Mouse (Mus musculus): ENCODE measurements around the gene Abca8b.
"Not testable (repeated sequence)": the region's sequence is repeated elsewhere in the genome, so short reads cannot be mapped to it uniquely, and the experiment has no call there.

Abca8b gene

GRCm38 (mm10) chr11:109995624-109996023, at the start of gene Abca8b:
Gene Abca8b (minus strand): TSS chr11:109995845.
- no peak for DNase-seq (ENCODE audit: low spot score)

- DNase-seq (ENCODE audit: low spot score): no peak
Observed at GRCm38 (mm10) chr11:110037795-110038194, 42.1 kb upstream of the Abca8b start.

- DNase-seq (ENCODE audit: low spot score): no peak
Observed at GRCm38 (mm10) chr11:110028913-110029695, 33.5 kb upstream of the Abca8b start.

- DNase-seq (ENCODE audit: low spot score): no peak
Observed at GRCm38 (mm10) chr11:110010836-110011546, 15.3 kb upstream of the Abca8b start.

- DNase-seq (ENCODE audit: low spot score): no peak
Observed at GRCm38 (mm10) chr11:109995013-109995412, 632 bp downstream of the Abca8b start.

- DNase-seq (ENCODE audit: low spot score): no peak
Observed at GRCm38 (mm10) chr11:109994014-109994413, 1.6 kb downstream of the Abca8b start.

- DNase-seq (ENCODE audit: low spot score): peak; percentile 7
Observed at GRCm38 (mm10) chr11:109991270-109991669, 4.4 kb downstream of the Abca8b start.

- DNase-seq (ENCODE audit: low spot score): no peak
Observed at GRCm38 (mm10) chr11:109990256-109990655, 5.4 kb downstream of the Abca8b start.

- no peak for DNase-seq (ENCODE audit: low spot score)
Observed at GRCm38 (mm10) chr11:109988164-109988563, 7.5 kb downstream of the Abca8b start.

GRCm38 (mm10) chr11:109987460-109988072, 8.1 kb downstream of the Abca8b start:
- DNase-seq (ENCODE audit: low spot score): not testable (repeated sequence)

GRCm38 (mm10) chr11:109981872-109982271, 13.8 kb downstream of the Abca8b start:
- DNase-seq (ENCODE audit: low spot score): no peak

GRCm38 (mm10) chr11:109970521-109970920, 25.1 kb downstream of the Abca8b start:
- no peak for DNase-seq (ENCODE audit: low spot score)

- no peak for DNase-seq (ENCODE audit: low spot score)
Observed at GRCm38 (mm10) chr11:109961495-109962492, 33.9 kb downstream of the Abca8b start.

- peak; percentile 0 for DNase-seq (ENCODE audit: low spot score)
Observed at GRCm38 (mm10) chr11:109955185-109955584, 40.5 kb downstream of the Abca8b start.

GRCm38 (mm10) chr11:109936915-109937314, 58.7 kb downstream of the Abca8b start:
- DNase-seq (ENCODE audit: low spot score): no peak

GRCm38 (mm10) chr11:109933207-109933606, 62.4 kb downstream of the Abca8b start:
- not testable (repeated sequence) for DNase-seq (ENCODE audit: low spot score)

- DNase-seq (ENCODE audit: low spot score): no peak
Observed at GRCm38 (mm10) chr11:109928489-109928888, 67.2 kb downstream of the Abca8b start.

- no peak for DNase-seq (ENCODE audit: low spot score)
Observed at GRCm38 (mm10) chr11:109926718-109927680, 68.6 kb downstream of the Abca8b start.

- no peak for DNase-seq (ENCODE audit: low spot score)
Observed at GRCm38 (mm10) chr11:109922236-109922635, 73.4 kb downstream of the Abca8b start.

GRCm38 (mm10) chr11:109919480-109919879, 76.2 kb downstream of the Abca8b start:
- DNase-seq (ENCODE audit: low spot score): no peak

All from c-Kit-positive CD71-positive TER-119-positive erythroid progenitor cells, embryonic 14.5 days (primary cell).